Mouse (Mus musculus) telencephalon, adult 2 months (tissue): ENCODE measurements around the gene Tbc1d16.
"Not testable (repeated sequence)": the region's sequence is repeated elsewhere in the genome, so short reads cannot be mapped to it uniquely, and the experiment has no call there.

Experiments
- DNase-seq: peaks from one replicate; pipeline ENCODE4 v3.0.0-alpha.2; 2011; ENCODE audit warnings: low read depth, low spot score

Tbc1d16 gene

DNA sequence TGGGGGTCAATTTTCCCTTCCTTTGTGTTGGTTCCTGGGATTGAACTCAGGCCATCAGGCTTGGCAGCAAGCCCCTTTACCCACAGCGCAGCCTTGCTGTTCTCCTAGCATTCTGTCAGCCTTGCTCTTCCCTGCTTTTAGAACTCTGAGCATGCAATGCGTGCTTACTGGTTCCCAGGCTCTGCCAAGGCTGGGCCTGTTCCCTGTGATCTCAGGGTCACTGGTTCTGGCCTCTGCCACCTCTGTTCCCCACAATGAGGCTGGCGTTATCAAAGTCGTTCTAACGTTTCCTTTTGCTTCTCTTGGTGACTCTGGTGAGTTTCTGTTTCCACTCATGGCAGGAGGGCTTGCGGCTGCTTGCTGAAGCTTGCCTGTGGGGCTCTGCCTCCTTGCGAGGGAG is 110.4 kb downstream of the Tbc1d16 start:
- no peak for DNase-seq

DNA sequence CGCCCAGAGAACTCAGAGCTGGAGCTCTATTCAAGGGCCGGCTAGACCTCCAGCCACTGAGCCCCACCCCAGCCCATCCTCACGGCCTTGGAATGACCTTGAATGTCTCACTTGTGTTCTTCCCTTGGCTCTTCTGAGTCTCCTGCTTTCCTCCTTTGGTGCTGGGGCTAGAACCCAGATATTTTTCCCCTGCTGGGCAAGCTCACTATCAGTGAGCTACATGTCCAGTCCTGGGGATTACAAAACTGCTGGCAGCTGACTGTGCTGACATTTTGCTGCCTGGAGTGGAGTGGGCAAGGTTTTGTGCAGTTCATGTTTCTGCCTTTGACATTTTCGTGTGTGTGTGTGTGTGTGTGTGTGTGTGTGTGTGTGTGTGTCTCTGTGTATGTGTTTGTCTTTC is 111.3 kb downstream of the Tbc1d16 start:
- DNase-seq = no peak

DNA sequence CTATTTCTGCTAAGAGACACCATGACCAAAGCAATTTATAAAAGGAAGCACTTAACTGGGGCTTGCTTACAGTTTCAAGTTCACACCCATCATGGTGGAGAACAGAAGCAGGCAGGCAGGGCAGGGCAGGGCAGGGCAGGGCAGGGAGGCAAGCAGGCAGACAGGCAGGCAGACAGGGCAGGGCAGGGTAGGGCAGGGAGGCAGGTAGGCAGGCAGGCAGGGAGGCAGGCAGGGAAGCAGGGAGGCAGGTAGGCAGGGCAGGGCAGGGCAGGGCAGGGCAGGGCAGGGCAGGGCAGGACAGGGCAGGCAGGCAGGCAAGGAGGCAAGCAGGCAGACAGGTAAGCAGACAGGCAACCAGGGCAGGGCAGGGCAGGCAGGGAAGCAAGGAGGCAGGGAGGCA is 115.6 kb downstream of the Tbc1d16 start:
- no peak for DNase-seq

DNA sequence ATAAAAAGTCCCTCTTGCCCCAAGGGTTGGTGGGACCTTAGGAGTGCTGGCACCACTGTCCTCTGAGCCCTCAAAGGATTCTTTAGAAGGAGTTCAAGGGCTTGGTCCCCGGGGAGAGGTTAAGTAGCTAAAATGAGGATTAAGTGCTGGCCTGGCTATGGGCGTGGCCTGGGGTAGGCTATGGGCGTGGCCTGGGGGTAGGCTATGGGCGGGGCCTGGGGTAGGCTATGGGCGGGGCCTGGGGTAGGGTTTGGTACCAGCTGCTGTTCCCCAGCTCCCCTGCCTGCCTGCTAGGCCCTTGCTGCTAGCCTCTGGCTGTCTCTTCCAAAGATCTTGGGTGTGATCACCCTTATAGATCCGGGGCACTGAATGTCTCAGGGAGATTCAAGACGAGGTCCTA is 117.0 kb downstream of the Tbc1d16 start:
- DNase-seq = no peak

DNA sequence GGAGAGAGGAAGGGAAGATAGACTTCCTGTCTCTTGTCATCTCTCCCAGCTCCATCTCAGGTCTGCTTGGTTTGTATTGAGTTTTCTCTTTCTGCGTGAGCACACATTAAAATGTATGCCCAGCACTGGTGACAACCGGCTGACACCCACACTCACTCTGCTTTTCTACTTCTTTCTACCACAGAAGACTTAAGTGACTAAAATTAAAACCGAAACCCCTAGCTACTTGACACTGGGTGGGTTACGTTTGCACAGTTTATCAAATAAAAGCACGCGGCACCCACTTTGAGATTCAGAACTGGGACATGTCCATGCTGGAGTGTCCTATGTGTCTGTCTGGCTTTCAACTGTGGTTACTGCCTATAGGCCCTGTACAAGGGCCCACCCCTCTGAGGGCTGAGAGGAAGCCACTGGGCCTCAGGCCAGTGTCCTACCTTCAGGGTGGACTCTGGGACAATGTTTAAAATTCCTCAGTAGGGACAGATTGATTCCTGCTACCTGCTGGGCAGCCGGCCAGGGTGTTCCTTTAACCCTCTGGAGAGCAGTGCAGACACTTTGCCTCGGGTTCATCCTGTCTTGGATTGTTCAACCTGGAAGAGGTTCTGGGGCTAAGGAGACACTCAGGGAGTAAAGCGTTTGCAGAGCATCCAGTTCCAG is 118.8 kb downstream of the Tbc1d16 start:
- no peak for DNase-seq

DNA sequence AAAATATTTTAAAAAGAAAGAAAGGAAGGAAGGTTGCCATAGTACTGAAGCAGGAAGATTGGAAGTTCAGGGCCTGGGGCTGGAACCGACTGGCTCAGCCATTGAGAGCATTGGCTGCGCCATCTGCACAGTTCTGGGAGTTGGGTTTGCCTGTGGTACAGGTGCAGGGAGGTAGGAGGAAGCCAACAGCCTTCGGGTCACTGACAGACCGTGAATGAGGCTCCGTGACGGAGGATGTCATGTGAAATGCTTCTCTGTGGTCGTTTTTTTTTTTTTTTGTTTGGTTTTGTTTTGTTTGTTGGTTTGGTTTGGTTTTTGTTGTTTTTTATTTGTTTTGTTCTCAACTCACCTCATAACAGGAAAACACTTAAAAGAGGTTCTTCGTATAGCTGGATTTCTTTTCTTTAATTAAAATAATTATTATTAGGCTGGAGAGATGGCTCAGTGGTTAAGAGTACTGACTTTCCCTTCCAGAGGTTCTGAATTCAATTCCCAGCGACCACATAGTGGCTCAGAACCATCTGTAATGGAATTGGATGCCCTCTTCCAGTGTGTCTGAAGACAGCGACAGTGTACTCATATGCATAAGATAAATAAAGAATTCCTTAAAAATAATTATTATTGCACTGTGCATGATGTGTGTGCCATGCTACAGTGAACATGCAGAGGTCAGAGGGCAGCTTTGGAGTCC is 119.6 kb downstream of the Tbc1d16 start:
- no peak for DNase-seq

DNA sequence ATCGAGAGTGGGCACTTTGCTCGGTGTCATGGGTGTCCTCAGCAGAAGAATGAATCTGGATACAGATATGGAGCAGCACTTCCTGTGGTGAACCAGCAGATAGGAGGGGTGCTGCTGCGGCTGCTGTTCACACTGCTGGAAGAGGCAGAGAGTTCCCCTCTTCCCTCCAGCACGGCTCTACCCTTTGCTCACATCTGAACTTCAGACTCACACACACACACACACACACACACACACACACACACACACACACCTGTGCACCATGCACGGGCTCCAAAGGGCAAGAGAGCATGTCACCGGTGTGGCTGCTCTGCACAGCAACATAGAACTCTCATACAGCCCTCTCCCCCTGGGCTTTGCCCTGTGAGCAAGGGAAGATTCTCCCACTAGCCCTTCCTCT is 122.0 kb downstream of the Tbc1d16 start:
- DNase-seq = no peak

DNA sequence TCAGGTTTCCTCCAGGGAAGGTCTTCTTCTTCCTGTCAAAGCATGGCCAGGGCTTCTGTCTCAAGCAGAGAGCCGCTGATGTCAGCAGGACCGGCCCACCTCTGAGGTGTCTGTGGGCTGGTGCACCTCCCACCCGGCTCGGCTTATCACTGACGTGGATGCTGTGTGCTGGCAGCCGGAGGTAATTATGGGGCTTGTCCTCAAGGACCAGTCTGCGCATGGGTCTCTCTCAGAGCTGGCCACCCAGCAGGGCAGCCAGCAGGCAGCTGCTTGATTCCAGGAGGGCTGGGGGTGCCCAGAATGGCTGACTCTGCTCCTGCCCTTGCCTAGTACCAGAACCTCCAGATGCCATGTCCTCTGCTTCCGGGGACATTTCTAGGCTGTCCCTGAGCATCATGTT is 122.6 kb downstream of the Tbc1d16 start:
- DNase-seq = no peak

DNA sequence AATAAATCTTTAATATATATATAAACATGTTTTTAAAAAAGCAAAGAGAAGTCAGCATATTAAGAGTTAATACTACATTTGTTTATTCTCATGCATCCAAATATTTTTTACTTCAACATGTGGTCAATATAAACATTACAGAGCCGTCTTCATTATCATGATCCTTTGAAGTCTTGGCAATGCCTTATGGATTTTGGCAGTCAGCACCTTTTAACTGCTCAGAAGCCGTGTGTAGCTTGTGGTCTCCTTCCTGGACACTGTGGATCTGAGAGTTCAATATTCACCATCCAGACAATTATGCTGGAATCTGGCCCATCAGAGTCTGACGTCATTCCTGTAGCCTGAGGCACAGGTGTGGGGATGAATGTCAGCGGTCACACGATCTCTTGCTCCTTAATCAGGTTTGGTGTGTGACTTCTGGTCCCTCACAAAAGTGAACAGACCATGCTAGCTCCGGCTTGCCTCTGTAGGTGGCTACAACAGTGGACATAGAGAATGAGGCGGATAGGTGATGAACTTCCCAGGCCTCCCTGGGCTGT is 123.2 kb downstream of the Tbc1d16 start:
- no peak for DNase-seq

DNA sequence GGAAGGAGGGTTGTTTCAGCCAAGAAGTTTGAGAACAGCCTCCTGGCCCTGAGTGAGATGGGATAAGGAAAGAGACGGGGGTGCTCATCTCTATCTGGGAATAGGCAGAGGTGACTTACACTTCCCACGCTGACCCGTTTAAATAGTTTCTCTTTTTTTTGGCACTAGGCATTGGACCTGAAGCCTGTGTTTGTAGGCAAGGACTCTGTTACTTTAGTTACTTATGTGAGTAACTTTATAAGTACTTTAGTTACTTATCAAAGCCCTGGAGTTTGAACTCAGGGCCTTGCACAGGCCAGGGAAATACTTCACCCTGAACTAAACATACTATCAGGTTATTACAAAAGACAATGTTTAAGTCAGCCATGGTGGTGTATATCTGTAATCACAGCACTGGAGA is 124.3 kb downstream of the Tbc1d16 start:
- DNase-seq = no peak

DNA sequence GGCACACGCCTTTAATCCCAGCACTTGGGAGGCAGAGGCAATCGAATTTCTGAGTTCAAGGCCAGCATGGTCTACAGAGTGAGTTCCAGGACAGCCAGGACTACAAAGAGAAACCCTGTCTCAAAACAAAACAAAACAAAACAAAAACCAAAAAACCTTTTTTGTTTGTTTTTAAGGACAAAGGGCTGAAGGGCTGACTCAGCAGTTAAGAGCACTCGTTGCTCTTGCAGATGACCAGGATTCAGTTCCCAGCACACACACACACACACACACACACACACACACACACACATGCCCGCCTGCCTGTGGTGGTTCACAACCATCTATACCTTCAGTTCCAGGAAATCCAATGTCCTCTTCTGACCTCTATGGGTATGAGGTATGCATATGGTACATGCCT is 127.9 kb downstream of the Tbc1d16 start:
- DNase-seq = not testable (repeated sequence)

DNA sequence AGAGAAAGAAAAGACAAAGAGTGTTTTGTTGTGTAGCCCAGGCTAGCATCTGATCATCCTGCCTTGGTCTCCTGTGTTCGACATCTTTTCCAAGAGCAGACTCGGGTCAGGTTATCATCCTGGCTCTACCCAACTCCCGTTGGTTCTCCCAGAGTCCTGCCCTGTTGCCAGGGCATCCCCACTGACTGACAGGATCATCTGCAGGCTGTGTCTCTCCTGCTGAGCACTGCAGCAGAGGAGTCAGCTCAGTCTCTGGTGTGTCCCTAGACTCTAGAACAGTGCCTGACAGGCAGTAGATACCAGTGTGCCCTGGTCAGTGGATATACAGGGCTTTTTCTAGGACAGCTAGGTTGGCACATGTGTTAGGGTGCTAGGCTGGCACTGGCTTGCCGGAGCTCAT is 130.1 kb downstream of the Tbc1d16 start:
- no peak for DNase-seq

DNA sequence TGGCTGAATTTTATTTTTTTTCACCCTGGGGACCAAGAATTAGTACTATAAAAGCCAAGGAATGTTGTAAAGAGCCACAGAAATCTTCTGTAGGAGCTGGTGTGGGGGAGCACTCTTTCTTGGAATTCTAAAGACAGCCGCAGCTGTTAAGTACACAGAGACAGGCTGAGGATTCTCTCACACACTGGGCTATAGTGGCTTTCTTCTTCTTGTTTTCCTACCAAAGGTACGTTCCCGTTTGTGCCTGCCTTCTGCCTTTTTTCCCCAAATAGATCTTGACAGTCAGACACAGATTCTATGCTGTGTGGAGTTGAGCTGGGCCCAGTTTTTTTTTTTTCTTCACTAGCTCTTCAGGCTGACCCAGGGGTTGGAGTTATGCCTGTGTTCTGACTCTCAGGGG is 132.9 kb downstream of the Tbc1d16 start:
- DNase-seq = peak; percentile 54

DNA sequence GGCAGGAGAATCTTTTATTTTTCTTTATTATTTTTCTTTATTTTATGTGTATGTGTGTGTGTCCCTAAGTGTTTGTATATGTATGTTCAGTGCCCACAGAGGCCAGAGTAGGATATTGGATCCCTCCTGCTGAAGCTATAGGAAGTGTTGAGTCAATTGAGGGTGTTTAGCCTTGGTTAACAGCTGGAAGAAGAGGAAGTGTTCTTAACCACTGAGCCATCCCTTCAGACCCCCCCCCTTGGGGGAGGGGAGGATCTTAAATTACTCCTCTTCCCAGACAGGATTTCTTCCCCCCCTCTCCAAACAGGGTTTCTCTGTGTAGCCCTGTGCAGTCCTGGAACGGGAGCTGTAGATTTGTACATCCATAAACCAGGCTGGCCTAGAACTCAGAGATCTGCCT is 135.0 kb downstream of the Tbc1d16 start:
- DNase-seq = no peak
